Mouse (Mus musculus): ENCODE measurements around the gene Pcdh10.

The Pcdh10 gene

GRCm38 (mm10) chr3:45378145-45378544, at the start of gene Pcdh10:
Pcdh10 (plus strand) TSS chr3:45378398.
- peak; percentile 89 for DNase-seq

GRCm38 (mm10) chr3:45355919-45356318, 22.3 kb upstream of the Pcdh10 start:
- DNase-seq: no peak

- DNase-seq: no peak
Measured at GRCm38 (mm10) chr3:45368952-45369351, 9.2 kb upstream of the Pcdh10 start.

GRCm38 (mm10) chr3:45375761-45376500, 2.3 kb upstream of the Pcdh10 start:
- peak; percentile 61 for DNase-seq

- DNase-seq: no peak
Measured at GRCm38 (mm10) chr3:45376501-45377390, 1.5 kb upstream of the Pcdh10 start.

GRCm38 (mm10) chr3:45377391-45377998, 703 bp upstream of the Pcdh10 start:
- peak; percentile 8 for DNase-seq

GRCm38 (mm10) chr3:45379541-45379971, 1.4 kb downstream of the Pcdh10 start:
- DNase-seq: no peak

- DNase-seq: no peak
Measured at GRCm38 (mm10) chr3:45379972-45380761, 2.0 kb downstream of the Pcdh10 start.

- DNase-seq: no peak
Measured at GRCm38 (mm10) chr3:45380811-45381761, 2.9 kb downstream of the Pcdh10 start.

GRCm38 (mm10) chr3:45382032-45382755, 4.0 kb downstream of the Pcdh10 start:
- no peak for DNase-seq

- DNase-seq: no peak
Measured at GRCm38 (mm10) chr3:45383831-45384230, 5.6 kb downstream of the Pcdh10 start.

GRCm38 (mm10) chr3:45385028-45385427, 6.8 kb downstream of the Pcdh10 start:
- no peak for DNase-seq

GRCm38 (mm10) chr3:45385451-45385850, 7.3 kb downstream of the Pcdh10 start:
- no peak for DNase-seq

GRCm38 (mm10) chr3:45386512-45386911, 8.3 kb downstream of the Pcdh10 start:
- no peak for DNase-seq

- DNase-seq: no peak
Measured at GRCm38 (mm10) chr3:45397101-45397500, 18.9 kb downstream of the Pcdh10 start.

- DNase-seq: no peak
Measured at GRCm38 (mm10) chr3:45403239-45403638, 25.0 kb downstream of the Pcdh10 start.

- no peak for DNase-seq
Measured at GRCm38 (mm10) chr3:45431691-45432090, 53.5 kb downstream of the Pcdh10 start.

- no peak for DNase-seq
Measured at GRCm38 (mm10) chr3:45432172-45432765, 54.1 kb downstream of the Pcdh10 start.
